Mouse (Mus musculus) Patski (cell line): Measurements from ENCODE around the gene AI464131. TPM values are rescaled to one million over a fixed set of nuclear protein-coding genes. Genes with fewer than 3 reads are reported as not detected.
A peak's percentile ranks its signal among the peaks of the same experiment; 100 is the strongest.

Experiments
- ATAC-seq: fragments of 100-300 bp; one replicate; pipeline ENCODE4 v1.8.0; 2021
- CTCF ChIA-PET: fragments of 350-600 bp; sonication (Branson Sonifier 250); formaldehyde crosslinking; loops from one replicate; lab custom pipeline; 2022; ENCODE audit warnings: inconsistent platforms; lab: Charles Lee
- POLR2A ChIA-PET: fragments of 350-600 bp; sonication (Branson Sonifier 250); formaldehyde crosslinking; loops from one replicate; lab custom pipeline; 2022; ENCODE audit warnings: antibody characterized with exemption, inconsistent platforms; lab: Charles Lee
- DNase-seq: peaks from one replicate; pipeline ENCODE4 v3.0.0-alpha.2; 2011; ENCODE audit warnings: low read depth, low spot score
- H3K27me3 ChIP-seq: fragments of 371-371 bp; one replicate; pipeline ENCODE4 v1.5.1; 2021
- CTCF ChIP-seq: fragments of 100-300 bp; IDR thresholded peaks from one replicate; pipeline ENCODE4 v1.5.1; 2021
- in situ Hi-C: fragments of 300-500 bp; cut with MboI; formaldehyde crosslinking; loops from 3 replicates; pipeline ENCODE4 v1.11.1; 2018; ENCODE audit warnings: low pct_unique_long_range_greater_than_20kb, mixed read lengths
- polyA plus RNA-seq: library from polyadenylated mRNA; unstranded; gene quantifications from one replicate; pipeline ENCODE4 v1.2.3, GENCODE M21; 2021

Gene AI464131
- polyA plus RNA-seq, 1 experiment from 2014 or later: 6.2 TPM

DNA sequence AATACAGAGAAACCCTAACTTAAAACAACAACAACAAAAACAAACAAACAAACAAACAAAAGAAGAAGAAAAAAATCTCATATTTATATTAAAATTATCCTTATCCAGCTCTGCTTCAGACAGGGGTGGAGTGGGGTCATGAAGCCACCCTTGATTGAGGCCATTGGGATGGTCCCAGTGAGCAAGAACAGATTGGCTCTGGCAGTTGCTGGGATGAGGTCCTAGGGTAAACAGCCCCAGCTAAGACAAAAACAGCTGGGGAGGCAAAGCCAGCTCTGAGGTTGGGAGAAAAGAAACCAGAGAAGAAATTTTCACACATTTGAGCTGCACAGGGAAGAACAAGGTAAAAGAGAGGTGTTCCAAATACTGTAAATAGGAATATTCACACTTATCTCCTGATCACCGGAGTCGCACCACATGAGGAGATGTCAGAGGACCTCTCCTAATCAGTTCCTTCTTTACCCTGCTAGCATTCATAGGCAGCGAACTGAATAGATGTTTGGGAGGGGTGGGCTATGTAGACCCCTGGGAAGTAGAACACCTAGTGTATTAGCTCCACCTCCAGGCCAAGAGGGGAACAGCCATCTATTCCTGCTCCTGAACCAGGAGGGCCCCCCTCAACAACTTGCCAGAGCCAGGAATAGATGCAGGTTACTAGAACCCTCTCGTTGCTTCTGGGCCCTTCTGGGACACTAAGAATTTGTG is 24.0 kb downstream of the AI464131 start:
- ATAC-seq (no peak), DNase-seq (no peak)
- in situ Hi-C loops: no loop called here
- no peaks in the 10 kb centered on the region for H3K27me3 ChIP-seq
- ChIA-PET CTCF (interaction anchor here (2.2 to 2.5 kb wide), 2 partner anchors 10 to 11 kb away, joined by 5 to 12 read pairs; no protein-coding TSS in a partner anchor), POLR2A (no interaction called here)
- peak; percentile 14 for TF ChIP-seq CTCF

- no peaks in the 10 kb centered on the region for H3K27me3 ChIP-seq
- DNase-seq (no peak), ATAC-seq (no peak)
- POLR2A ChIA-PET: no interaction called here
- CTCF ChIA-PET: interaction anchor here (2.5 kb wide), 1 partner anchor 9 kb away, joined by 12 read pairs; no protein-coding TSS in a partner anchor
- TF ChIP-seq CTCF: no peak
- in situ Hi-C loops: no loop called here
Observed at GRCm38 (mm10) chr4:41477648-41478160, 25.2 kb downstream of the AI464131 start.

DNA sequence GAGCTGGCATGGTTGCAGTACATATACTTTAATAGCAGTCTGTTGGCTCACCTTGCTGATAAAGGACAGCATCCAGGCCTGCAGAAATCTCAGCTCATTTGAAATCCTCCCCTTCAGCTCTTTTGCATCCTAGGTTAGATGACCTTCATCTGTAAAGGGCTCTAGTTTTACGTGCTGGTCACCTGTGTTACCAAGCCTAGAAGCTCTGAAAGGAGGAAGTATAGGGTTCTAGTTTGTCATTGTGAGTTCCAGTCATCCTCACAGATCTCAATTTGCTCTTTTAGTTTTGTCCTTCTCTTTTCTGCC is 31.5 kb downstream of the AI464131 start:
- CTCF ChIA-PET: interaction anchor here (1.1 to 1.2 kb wide), 2 partner anchors 33 to 99 kb away, joined by 3 to 4 read pairs; partner anchors contain the start of genes Dnaic1 and Fam219a
- in situ Hi-C loops: no loop called here
- DNase-seq: no peak
- POLR2A ChIA-PET: no interaction called here
- H3K27me3 ChIP-seq: no peaks in the 10 kb centered on the region
- no peak for TF ChIP-seq CTCF
- ATAC-seq: no peak

DNA sequence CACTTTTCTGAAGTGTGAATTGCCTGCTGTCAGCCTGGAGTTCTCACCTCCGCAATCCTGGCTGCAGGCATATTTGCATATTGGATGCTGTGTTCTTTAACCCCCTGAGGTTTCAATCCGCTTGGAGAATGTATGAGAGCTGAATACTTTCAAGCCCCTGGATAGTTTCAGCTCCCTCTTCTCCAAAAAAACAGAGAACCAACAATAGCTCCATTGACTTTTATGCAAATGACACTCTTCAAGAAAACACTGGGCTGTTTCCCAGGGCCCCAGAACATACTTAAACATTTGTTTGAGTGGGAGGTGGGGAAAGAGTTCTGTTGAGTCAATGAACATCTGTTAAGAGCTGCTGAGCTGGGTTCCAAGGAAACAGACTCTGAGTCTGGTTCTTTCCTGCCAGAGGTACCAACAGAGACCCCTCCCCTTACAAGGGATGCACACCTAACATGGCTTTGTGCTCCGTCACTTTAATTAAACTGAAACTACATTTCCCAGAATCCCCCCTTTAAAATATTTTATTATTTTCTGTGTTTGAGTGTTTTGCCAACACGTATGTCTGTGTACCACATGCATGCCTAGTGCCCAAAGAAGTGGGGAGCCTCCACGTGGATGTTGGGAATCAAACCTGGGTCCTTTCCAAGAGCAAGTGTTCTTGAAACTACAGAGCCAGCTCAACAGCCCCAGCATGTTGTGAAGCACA is 32.0 kb downstream of the AI464131 start:
- no peak for ATAC-seq
- CTCF ChIA-PET: interaction anchor here (1.1 to 1.2 kb wide), 3 partner anchors 13 to 99 kb away, joined by 3 to 4 read pairs (median 4); partner anchors contain the start of genes Dnaic1 and Fam219a
- TF ChIP-seq CTCF: no peak
- DNase-seq: no peak
- H3K27me3 ChIP-seq: no peaks in the 10 kb centered on the region
- POLR2A ChIA-PET: no interaction called here
- in situ Hi-C loops: no loop called here

- no peak for ATAC-seq
- no peaks in the 10 kb centered on the region for H3K27me3 ChIP-seq
- DNase-seq: no peak
- ChIA-PET CTCF (interaction anchor here (0.9 to 3.0 kb wide), 6 partner anchors 14 to 183 kb away, joined by 3 to 10 read pairs (median 4); partner anchors contain the start of genes Dnaic1 and Fam219a), POLR2A (interaction anchor here (0.6 to 1.9 kb wide), 2 partner anchors 52 to 144 kb away, joined by 3 to 5 read pairs; no protein-coding TSS in a partner anchor)
- in situ Hi-C loops: no loop called here
- no peak for TF ChIP-seq CTCF
Observed at GRCm38 (mm10) chr4:41470051-41470683, 32.7 kb downstream of the AI464131 start.

- DNase-seq (no peak), ATAC-seq (no peak)
- no peak for TF ChIP-seq CTCF
- in situ Hi-C loops: loop anchor here (5.0 kb wide), 2 partner anchors 38 to 143 kb away; no protein-coding TSS in a partner anchor
- ChIA-PET CTCF (interaction anchor here (0.9 to 3.0 kb wide), 18 partner anchors 9 to 184 kb away, joined by 3 to 12 read pairs (median 4); no protein-coding TSS in a partner anchor), POLR2A (interaction anchor here (1.9 kb wide), 1 partner anchor 53 kb away, joined by 5 read pairs; no protein-coding TSS in a partner anchor)
- H3K27me3 ChIP-seq: no peaks in the 10 kb centered on the region
Observed at GRCm38 (mm10) chr4:41469199-41469598, 33.7 kb downstream of the AI464131 start.

DNA sequence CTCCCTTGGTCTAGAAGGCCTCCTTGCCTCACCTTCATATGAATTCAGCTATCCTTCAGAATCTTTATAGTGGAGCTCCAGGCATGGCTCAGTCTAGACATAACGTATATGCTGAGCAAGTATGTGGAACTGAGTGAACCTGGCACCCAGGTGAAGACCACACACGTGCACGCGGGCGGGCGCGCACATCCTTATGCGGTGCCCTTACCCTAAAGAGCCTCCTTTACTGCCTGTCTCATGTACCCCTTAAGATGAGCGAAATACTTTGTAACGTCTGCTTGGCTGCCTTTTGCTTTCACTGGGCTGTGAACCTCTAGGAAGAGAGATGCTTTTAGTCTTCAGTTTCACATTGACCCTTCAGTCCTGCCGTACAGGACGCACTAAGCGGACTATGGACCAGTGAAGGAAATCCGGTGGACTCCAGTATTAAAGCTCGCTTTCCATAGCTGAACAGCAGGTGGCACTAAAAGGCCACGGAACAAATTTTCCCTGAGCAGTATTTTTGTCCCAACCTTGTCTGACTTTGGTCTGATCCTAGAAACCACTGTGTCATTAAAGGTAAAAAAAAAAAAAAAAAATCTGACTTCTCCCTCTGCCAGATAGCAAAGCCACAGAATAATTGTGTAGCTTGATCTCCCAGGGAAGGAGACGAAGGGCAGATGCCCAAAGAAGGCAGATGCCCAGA is 34.3 kb downstream of the AI464131 start:
- ATAC-seq (no peak), DNase-seq (no peak)
- in situ Hi-C loops: loop anchor here (5.0 kb wide), 2 partner anchors 39 to 144 kb away; no protein-coding TSS in a partner anchor
- ChIA-PET POLR2A (interaction anchor here (0.6 to 1.9 kb wide), 2 partner anchors 47 to 54 kb away, joined by 3 to 5 read pairs; no protein-coding TSS in a partner anchor), CTCF (interaction anchor here (0.9 to 3.0 kb wide), 20 partner anchors 9 to 239 kb away, joined by 3 to 12 read pairs (median 4); no protein-coding TSS in a partner anchor)
- TF ChIP-seq CTCF: peak; percentile 50
- no peaks in the 10 kb centered on the region for H3K27me3 ChIP-seq

- POLR2A ChIA-PET: no interaction called here
- in situ Hi-C loops: loop anchor here (5.0 kb wide), 2 partner anchors 42 to 147 kb away; no protein-coding TSS in a partner anchor
- CTCF ChIA-PET: interaction anchor here (0.8 to 2.7 kb wide), 4 partner anchors 58 to 243 kb away, joined by 3 to 9 read pairs (median 4); no protein-coding TSS in a partner anchor
- DNase-seq (no peak), ATAC-seq (no peak)
- H3K27me3 ChIP-seq: no peaks in the 10 kb centered on the region
- TF ChIP-seq CTCF: no peak
Observed at GRCm38 (mm10) chr4:41465287-41465665, 37.6 kb downstream of the AI464131 start.
